Mouse (Mus musculus): ENCODE data around the gene Rcor1. TPM values are rescaled to one million over a fixed set of nuclear protein-coding genes. Genes with fewer than 3 reads are reported as not detected.

The Rcor1 gene
- polyA plus RNA-seq, 1 experiment from 2014 or later: 8.5 TPM

- Histone ChIP-seq H3K4me3 (no peak overlapping the region), H3K36me3 (no peaks in the 10 kb centered on the region), H3K9me3 (no peaks in the 10 kb centered on the region), H3K4me1 (no peaks in the 10 kb centered on the region), H3K4me2 (replicated peaks) (no peak overlapping the region), H3K27ac (replicated peaks) (no peak overlapping the region), H3K9ac (replicated peaks) (no peak overlapping the region), H3K27me3 (0 out of 2 replicates have a peak, but pooled peaks cover 6% of the 10 kb centered on the region)
- 62% methylated on average over 19 of the region's 19 CpGs for WGBS
- ATAC-seq (ENCODE audit: low FRiP score, low read depth): no peak
Measured at GRCm38 (mm10) chr12:111028176-111029167, 10.7 kb upstream of the Rcor1 start.

- H3K27me3 ChIP-seq: 0 out of 2 replicates have a peak, but pooled peaks cover 6% of the 10 kb centered on the region
- no peak overlapping the region for H3K4me2 ChIP-seq (replicated peaks)
- no peaks in the 10 kb centered on the region for H3K4me1 ChIP-seq
- H3K36me3 ChIP-seq: no peaks in the 10 kb centered on the region
- WGBS: 74% methylated on average over 7 of the region's 7 CpGs
- no peak overlapping the region for H3K9ac ChIP-seq (replicated peaks)
- ATAC-seq (ENCODE audit: low FRiP score, low read depth): no peak
- H3K9me3 ChIP-seq: no peaks in the 10 kb centered on the region
- no peak overlapping the region for H3K27ac ChIP-seq (replicated peaks)
- no peak overlapping the region for H3K4me3 ChIP-seq
Measured at GRCm38 (mm10) chr12:111029291-111029890, 9.8 kb upstream of the Rcor1 start.

DNA sequence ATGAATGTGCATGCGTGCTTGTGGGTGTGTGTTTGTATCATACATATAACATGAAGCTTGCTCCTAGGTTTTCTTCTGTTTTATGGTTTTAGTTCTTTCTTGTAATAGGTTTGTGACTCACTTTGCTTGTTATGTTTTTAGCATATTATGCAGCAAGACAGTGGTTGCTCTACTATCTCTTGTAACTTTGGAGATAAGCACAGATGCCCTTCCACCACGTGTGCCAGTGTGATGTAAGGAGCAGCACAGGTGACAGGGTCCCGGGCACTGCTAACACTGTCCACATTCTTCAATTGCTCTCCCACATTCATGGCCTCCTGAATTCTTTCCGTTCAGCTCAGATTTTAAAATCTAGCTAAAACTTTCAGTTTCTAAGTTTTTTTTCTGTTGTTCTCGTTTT lies 6.3 kb upstream of the Rcor1 start:
- no peak overlapping the region for H3K4me2 ChIP-seq (replicated peaks)
- H3K4me1 ChIP-seq: peaks cover 4% of the 10 kb centered on the region
- no peak overlapping the region for H3K27ac ChIP-seq (replicated peaks)
- H3K4me3 ChIP-seq: no peak overlapping the region
- H3K27me3 ChIP-seq: 0 out of 2 replicates have a peak, but pooled peaks cover 6% of the 10 kb centered on the region
- ATAC-seq (ENCODE audit: low FRiP score, low read depth): no peak
- no peaks in the 10 kb centered on the region for H3K36me3 ChIP-seq
- no peaks in the 10 kb centered on the region for H3K9me3 ChIP-seq
- no peak overlapping the region for H3K9ac ChIP-seq (replicated peaks)
- 85% methylated on average over 5 of the region's 5 CpGs for WGBS

DNA sequence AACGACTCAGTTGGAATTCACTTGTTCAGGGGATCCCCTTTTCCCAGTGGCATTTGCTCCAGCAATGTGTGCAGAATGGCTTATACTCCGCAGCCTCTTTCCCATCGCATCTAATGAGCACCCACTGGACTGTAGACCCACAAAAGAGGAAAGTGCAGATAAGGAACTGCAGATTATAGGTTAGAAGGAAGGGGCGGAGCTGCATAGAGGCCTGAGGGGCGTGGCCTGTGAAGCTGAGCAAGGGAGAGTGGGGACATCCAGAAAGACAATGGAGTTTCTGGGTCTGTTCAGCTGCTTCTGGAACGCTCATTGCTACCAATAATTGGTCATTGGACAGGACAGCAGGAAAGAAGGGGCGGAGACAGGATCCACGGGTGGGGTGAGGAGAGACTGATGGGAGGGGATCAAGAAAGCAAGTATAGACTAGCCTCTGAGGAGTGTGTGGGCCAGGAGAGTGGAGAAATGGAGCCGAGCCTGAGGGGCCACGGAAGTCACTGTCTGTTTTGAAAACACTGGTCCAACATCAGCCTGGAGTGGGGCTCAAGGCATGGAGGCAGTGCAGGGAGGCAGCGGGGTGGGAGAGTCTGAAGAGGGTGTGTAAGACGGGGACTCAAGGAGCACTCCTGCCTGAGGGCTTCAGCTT lies 3.8 kb upstream of the Rcor1 start:
- ATAC-seq (ENCODE audit: low FRiP score, low read depth): no peak
- Histone ChIP-seq H3K27me3 (no peaks in the 10 kb centered on the region), H3K9me3 (no peaks in the 10 kb centered on the region), H3K4me3 (no peak overlapping the region), H3K4me2 (replicated peaks) (no peak overlapping the region), H3K36me3 (no peaks in the 10 kb centered on the region), H3K4me1 (peaks cover 6% of the 10 kb centered on the region), H3K9ac (replicated peaks) (no peak overlapping the region), H3K27ac (replicated peaks) (no peak overlapping the region)
- WGBS: 67% methylated on average over 12 of the region's 12 CpGs

GRCm38 (mm10) chr12:111036198-111036775 lies 2.9 kb upstream of the Rcor1 start:
- Histone ChIP-seq H3K36me3 (no peaks in the 10 kb centered on the region), H3K4me3 (no peak overlapping the region), H3K4me1 (peaks cover 14% of the 10 kb centered on the region), H3K9me3 (no peaks in the 10 kb centered on the region), H3K27me3 (no peaks in the 10 kb centered on the region), H3K4me2 (replicated peaks) (no peak overlapping the region), H3K27ac (replicated peaks) (no peak overlapping the region), H3K9ac (replicated peaks) (no peak overlapping the region)
- ATAC-seq (ENCODE audit: low FRiP score, low read depth): no peak

DNA sequence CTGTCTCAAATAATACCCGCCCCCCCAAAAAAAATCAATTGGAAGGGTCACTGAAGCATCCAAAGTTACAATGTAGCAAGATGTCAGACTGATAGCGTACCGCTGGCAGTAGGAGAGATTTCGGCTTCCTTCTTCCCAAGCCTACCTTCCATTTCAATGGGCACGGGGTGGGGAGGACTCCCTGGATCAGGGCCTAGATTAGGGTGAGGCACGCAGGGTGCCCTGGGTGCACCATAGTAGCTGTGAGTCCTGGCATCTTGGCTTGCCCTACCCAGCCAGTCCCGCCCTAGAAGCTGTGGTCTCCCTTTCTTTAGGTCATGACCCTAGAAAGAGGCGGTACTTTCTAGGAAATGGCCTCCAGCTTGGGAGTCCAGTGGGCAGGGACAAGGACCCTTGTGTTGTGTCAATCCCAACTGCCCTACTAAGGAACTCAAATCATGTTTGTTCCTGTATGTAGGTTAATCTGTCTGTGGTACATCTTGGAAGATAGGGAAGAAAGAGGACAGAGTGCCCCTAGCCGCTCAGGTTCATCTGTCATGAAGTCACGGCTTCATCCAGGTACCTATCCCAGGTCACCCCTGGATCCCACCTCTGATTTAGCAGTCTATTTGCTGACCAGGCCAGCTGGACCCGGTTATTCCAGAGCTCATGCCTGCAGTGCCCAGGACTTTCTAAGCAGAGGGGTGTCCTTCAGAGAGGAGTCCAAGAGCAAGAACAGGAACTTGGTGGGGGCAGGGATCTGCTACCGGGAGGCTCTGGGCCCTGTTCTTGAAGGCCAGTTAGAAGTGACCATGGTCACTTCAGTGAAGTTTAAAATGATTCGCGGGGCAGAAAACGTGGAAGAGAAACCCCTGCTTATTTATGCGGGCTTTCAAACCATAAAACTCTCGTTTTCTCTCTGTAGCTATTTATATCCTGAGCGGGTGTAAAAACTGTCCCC lies 1.6 kb upstream of the Rcor1 start:
- no peak for ATAC-seq (ENCODE audit: low FRiP score, low read depth)
- Histone ChIP-seq H3K9ac (replicated peaks) (peak overlapping the region; percentile 82), H3K27me3 (no peaks in the 10 kb centered on the region), H3K36me3 (peaks cover 3% of the 10 kb centered on the region; the same call in 1 of the 2 replicates), H3K4me2 (replicated peaks) (peak overlapping the region; percentile 79), H3K4me3 (peak overlapping the region; percentile 93), H3K9me3 (no peaks in the 10 kb centered on the region), H3K27ac (replicated peaks) (peak overlapping the region; percentile 99), H3K4me1 (peaks cover 18% of the 10 kb centered on the region)
- 61% methylated on average over 18 of the region's 18 CpGs for WGBS

GRCm38 (mm10) chr12:111038231-111038975 lies 748 bp upstream of the Rcor1 start:
- H3K9ac ChIP-seq (replicated peaks): peak overlapping the region; percentile 82
- peak overlapping the region; percentile 99 for H3K27ac ChIP-seq (replicated peaks)
- H3K4me1 ChIP-seq: peaks cover 18% of the 10 kb centered on the region
- under 1% methylated on average over 54 of the region's 54 CpGs for WGBS
- H3K27me3 ChIP-seq: no peaks in the 10 kb centered on the region
- peak; percentile 67 for ATAC-seq (ENCODE audit: low FRiP score, low read depth)
- H3K4me2 ChIP-seq (replicated peaks): peak overlapping the region; percentile 79
- H3K36me3 ChIP-seq: peaks cover 9% of the 10 kb centered on the region
- H3K4me3 ChIP-seq: peak overlapping the region; percentile 93
- no peaks in the 10 kb centered on the region for H3K9me3 ChIP-seq

- Histone ChIP-seq H3K27me3 (no peaks in the 10 kb centered on the region), H3K4me2 (replicated peaks) (peak overlapping the region; percentile 93), H3K27ac (replicated peaks) (peak overlapping the region; percentile 99), H3K9me3 (0 out of 2 replicates have a peak, but pooled peaks cover 2% of the 10 kb centered on the region), H3K4me1 (peaks cover 18% of the 10 kb centered on the region), H3K36me3 (peaks cover 12% of the 10 kb centered on the region), H3K4me3 (peak overlapping the region; percentile 93), H3K9ac (replicated peaks) (peak overlapping the region; percentile 94)
- ATAC-seq (ENCODE audit: low FRiP score, low read depth): no peak
- under 1% methylated on average over 59 of the region's 65 CpGs for WGBS
Measured at GRCm38 (mm10) chr12:111039771-111040530, 800 bp downstream of the Rcor1 start.

DNA sequence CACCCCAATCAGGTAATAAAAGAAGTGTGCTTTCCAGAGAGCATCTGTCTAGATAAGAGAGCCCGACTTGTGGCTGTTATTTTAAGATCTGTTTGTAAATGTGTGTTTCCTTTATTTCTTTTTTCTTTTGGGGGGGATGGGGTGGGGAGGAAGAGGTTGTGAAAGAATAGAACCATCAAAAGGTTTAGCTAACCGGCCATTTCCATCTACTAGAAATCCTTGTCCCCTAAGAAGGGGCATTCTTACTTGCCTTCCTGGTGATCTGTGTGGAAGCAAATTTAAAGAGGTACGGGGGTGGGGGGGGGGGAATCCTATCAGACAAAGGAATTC lies 1.3 kb downstream of the Rcor1 start:
- H3K9ac ChIP-seq (replicated peaks): peak overlapping the region; percentile 94
- H3K4me1 ChIP-seq: peaks cover 18% of the 10 kb centered on the region
- 0 out of 2 replicates have a peak, but pooled peaks cover 2% of the 10 kb centered on the region for H3K9me3 ChIP-seq
- peak overlapping the region; percentile 93 for H3K4me3 ChIP-seq
- peak overlapping the region; percentile 93 for H3K4me2 ChIP-seq (replicated peaks)
- ATAC-seq (ENCODE audit: low FRiP score, low read depth): no peak
- WGBS: 2% methylated on average over 3 of the region's 3 CpGs
- peaks cover 12% of the 10 kb centered on the region for H3K36me3 ChIP-seq
- no peaks in the 10 kb centered on the region for H3K27me3 ChIP-seq
- no peak overlapping the region for H3K27ac ChIP-seq (replicated peaks)

DNA sequence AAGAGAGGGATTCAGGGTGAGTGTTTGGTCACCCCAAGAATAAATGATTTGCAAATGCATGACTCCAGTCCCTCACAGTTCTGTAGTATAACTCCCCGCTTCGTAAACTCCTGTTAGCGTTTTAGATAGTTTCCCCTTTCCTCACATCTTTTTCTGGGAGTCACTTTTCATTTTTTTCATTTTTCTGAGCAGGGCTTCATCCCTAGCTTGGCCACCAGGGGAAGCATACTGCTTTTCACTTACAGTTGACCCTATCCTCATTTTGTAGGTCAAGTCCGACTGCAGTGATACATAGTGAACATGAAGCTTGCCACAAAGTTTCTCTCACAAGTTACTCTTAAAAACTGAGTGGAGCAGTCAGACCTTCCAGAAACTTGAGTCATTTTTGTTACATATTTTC lies 2.0 kb downstream of the Rcor1 start:
- H3K27ac ChIP-seq (replicated peaks): no peak overlapping the region
- ATAC-seq (ENCODE audit: low FRiP score, low read depth): no peak
- no peaks in the 10 kb centered on the region for H3K27me3 ChIP-seq
- H3K4me2 ChIP-seq (replicated peaks): peak overlapping the region; percentile 93
- 42% methylated on average over 4 of the region's 4 CpGs for WGBS
- 0 out of 2 replicates have a peak, but pooled peaks cover 2% of the 10 kb centered on the region for H3K9me3 ChIP-seq
- H3K4me1 ChIP-seq: peaks cover 18% of the 10 kb centered on the region
- H3K9ac ChIP-seq (replicated peaks): peak overlapping the region; percentile 94; the same call in 1 of the 2 replicates
- H3K4me3 ChIP-seq: peak overlapping the region; percentile 93
- peaks cover 12% of the 10 kb centered on the region for H3K36me3 ChIP-seq
